Mouse (Mus musculus) skeletal muscle tissue, postnatal 0 days (tissue): ENCODE results near the gene Fgd2. TPM values are rescaled to one million over a fixed set of nuclear protein-coding genes. Genes with fewer than 3 reads are reported as not detected.

ENCODE experiments used
- polyA plus RNA-seq: library from polyadenylated mRNA; unstranded; fragments of >200 nt; fragmentation: Nextera tagmentation; extraction: Ambion mirVana; gene quantifications from 2 replicates; pipeline ENCODE4 v1.2.1, GENCODE M21; 2015

The Fgd2 gene
- 4.5 and 5.5 TPM in 2 replicates for polyA plus RNA-seq

DNA sequence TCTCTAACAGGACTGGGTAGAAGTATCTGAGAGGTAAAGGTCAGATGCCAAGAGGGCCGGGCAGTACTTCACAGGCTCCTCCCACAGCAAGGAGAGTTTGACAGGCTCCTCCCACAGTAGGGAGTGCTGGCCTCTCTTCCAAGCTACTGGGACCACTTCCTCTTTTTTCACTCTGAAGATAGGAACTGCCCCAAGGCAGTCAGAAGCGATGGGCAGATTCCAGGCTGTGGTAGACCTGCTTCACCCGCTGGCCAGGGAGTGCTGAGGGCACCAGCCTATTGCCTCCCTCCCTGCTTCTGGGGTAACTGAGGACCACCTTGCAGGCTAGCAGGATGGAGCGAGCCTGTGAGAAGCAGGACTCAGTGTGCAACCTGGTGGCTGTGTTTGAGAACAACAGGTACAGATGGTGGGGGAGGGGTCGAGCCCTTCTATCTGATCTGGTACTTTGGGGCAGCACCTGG is at the start of gene Fgd2:
Gene Fgd2 (plus strand): TSS at position 154 of the 461 bp plus-strand sequence.

DNA sequence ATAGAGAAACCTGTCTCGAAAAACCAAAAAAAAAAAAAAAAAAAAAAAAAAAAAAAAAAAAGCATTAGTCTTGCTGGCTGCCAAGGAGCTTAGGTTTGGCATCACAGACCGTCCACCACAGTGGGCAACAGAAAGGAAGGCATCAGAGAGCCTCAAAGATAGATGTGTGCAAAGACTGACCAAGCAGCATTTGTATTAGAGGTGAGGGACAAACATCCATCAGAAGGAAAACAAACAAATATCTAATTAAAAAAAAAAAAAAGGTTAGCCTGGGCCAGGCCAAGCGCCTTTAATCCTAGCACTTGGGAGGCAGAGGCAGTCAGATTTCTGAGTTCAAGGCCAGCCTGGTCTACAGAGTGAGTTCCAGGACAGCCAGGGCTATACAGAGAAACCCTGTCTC is 43.3 kb upstream of the Fgd2 start, which contains the start of gene Pi16:
Gene Pi16 (plus strand): TSS at position 301 of the 400 bp plus-strand sequence.

DNA sequence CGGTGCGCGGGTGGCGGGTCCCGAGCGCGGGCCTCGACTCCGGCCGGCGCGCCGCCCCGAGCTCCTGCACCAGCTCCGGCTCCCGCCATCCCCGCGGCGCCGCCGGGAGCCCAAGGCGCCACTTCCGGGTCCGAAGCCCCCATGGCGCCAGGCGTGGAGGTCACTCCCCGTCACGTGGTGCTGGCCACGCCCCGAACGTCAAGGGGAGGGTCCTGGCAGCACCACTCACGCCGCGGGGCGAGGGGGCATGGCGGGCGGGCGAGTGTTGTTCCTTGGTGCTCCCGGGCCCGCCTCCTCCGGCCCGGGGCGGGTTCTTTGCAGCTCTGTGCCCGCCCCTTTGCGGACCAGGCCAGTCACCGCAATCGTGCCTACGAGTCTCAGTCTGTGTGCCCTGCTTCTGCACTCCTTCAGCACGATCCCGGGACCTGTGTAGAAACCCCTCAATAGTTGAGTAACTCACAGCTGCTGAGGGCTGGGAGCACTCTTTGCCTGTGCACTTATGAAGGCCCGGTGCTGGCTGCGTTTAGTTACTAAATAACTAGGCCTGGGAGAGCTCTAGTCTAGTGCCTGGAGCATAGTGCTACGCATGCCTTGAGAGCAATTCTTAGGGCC is 13.0 kb upstream of the Fgd2 start, which contains the start of gene Mtch1:
Gene Mtch1 (minus strand): TSS at position 290 of the 612 bp plus-strand sequence.

Other genes starting within 250 kb of the Fgd2 start
- 2.3 and 3.9 TPM in 2 replicates for gene Rab44, start 246.8 kb upstream of the Fgd2 start, polyA plus RNA-seq
- gene Cpne5, start 122.7 kb upstream of the Fgd2 start, polyA plus RNA-seq = 0.18 and 0.95 TPM in 2 replicates
- gene Ppil1, start 96.7 kb upstream of the Fgd2 start, polyA plus RNA-seq = 39.0 and 44.8 TPM in 2 replicates
- 105 and 115 TPM in 2 replicates for gene BC004004, start 92.1 kb upstream of the Fgd2 start, polyA plus RNA-seq
- gene Pi16, start 43.2 kb upstream of the Fgd2 start, polyA plus RNA-seq = 11.8 and 15.1 TPM in 2 replicates
- gene Mtch1, start 13.0 kb upstream of the Fgd2 start, polyA plus RNA-seq = 185 and 194 TPM in 2 replicates
- 14.2 and 14.9 TPM in 2 replicates for gene Pim1, start 129.8 kb downstream of the Fgd2 start, polyA plus RNA-seq
- not detected in 2 replicates for gene Gm17657, start 188.7 kb downstream of the Fgd2 start, polyA plus RNA-seq
- 4.4 and 4.6 TPM in 2 replicates for gene Tbc1d22b, start 188.9 kb downstream of the Fgd2 start, polyA plus RNA-seq
- gene Tmem217, start 191.5 kb downstream of the Fgd2 start, polyA plus RNA-seq = 0.12 and 0.33 TPM in 2 replicates